Mouse (Mus musculus) limb, embryonic 15.5 days (tissue): ENCODE results near the gene Pitx2. TPM values are rescaled to one million over a fixed set of nuclear protein-coding genes. Genes with fewer than 3 reads are reported as not detected.

ENCODE experiments used
- ATAC-seq: fragments of 200-750 bp; cut with Nextera tagmentation; 2 replicates; pipeline ENCODE4 v1.8.0; 2017; ENCODE audit warnings: low read depth, moderate TSS enrichment; ENCODE audit not compliant: insufficient number of reproducible peaks, low FRiP score, low TSS enrichment
- H3K27ac ChIP-seq: fragments of 300-500 bp; sonication (generic); 2 replicates; pipeline ENCODE4 v1.5.1; 2015; ENCODE audit warnings: moderate library complexity, mild to moderate bottlenecking, inconsistent platforms
- H3K27me3 ChIP-seq: fragments of 300-500 bp; sonication (generic); 2 replicates; pipeline ENCODE4 v1.6.1; 2015; ENCODE audit warnings: inconsistent platforms
- H3K36me3 ChIP-seq: fragments of 300-500 bp; sonication (generic); 2 replicates; pipeline ENCODE4 v1.6.1; 2015; ENCODE audit warnings: inconsistent platforms
- H3K4me1 ChIP-seq: fragments of 300-500 bp; sonication (generic); 2 replicates; pipeline ENCODE4 v1.6.1; 2015; ENCODE audit warnings: inconsistent platforms
- H3K4me2 ChIP-seq: fragments of 300-500 bp; sonication (generic); 2 replicates; pipeline ENCODE4 v1.6.1; 2015; ENCODE audit warnings: mild to moderate bottlenecking, inconsistent platforms
- H3K4me3 ChIP-seq: fragments of 300-500 bp; sonication (generic); 2 replicates; pipeline ENCODE4 v1.5.1; 2015; ENCODE audit warnings: mild to moderate bottlenecking, inconsistent platforms
- H3K9ac ChIP-seq: fragments of 300-500 bp; sonication (generic); 2 replicates; pipeline ENCODE4 v1.6.1; 2015; ENCODE audit warnings: inconsistent platforms
- H3K9me3 ChIP-seq: fragments of 300-500 bp; sonication (generic); 2 replicates; pipeline ENCODE4 v1.6.1; 2016; ENCODE audit warnings: inconsistent platforms
- WGBS: fragments of 180-500 bp; shearing (Covaris S2); methylation state at CpG from one replicate; pipeline ENCODE4 v1.1.7; 2015; 5-methylcytosine and 5-hydroxymethylcytosine counted together
- polyA plus RNA-seq: library from polyadenylated mRNA; unstranded; fragments of >200 nt; fragmentation: Nextera tagmentation; extraction: Ambion mirVana; gene quantifications from 2 replicates; pipeline ENCODE4 v1.2.1, GENCODE M21; 2015

Pitx2 gene
- 9.1 and 19.7 TPM in 2 replicates for polyA plus RNA-seq

DNA sequence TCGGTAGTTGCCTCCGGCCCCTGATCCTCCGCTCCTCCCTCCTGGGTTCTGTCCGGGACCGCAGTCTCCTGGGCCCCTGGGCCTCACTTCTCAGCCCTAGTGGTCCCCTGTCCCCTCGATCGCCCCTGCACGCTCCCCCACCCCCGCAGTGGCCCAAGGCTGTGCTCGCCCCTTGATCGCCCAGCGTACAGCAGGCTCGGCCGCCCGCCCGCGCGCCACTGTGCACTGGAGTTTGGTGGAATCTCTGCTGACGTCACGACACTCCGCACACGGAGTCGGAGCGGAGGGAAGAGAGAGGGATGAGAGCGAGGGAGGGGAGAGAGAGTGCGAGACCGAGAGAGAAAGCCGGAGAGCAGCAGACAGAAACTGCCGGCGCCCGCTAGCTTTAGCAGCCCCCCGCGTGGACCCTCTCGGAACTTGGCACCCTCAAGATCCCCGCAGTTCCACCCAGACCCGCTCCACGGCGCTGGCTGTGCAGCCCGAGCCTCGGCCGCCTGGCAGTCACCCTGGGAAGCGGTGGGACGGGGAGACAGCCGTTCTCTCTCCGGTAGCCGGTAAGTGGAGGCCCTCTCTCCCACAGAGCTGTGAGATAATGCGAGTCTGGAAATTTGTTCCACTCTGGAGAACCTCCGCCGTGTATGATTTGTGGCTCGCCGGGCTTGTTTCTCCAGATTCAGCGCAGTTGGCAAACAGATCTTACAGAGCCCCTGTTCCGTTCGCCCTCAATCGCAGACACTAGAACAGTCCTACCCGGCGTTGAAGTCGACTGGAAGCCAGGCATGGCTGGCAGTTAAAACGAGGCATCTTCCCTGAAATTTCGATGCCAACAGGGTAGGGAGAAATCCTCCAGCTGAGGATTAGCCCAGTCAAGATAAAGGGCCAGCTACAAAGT is at the start of gene Pitx2:
Gene Pitx2 (plus strand): TSS at position 270 of the 892 bp plus-strand sequence.
- peaks cover 39% of the 10 kb centered on the region for H3K4me1 ChIP-seq
- H3K27ac ChIP-seq = no peak within 1 kb of the TSS
- under 1% methylated on average over 60 of the region's 60 CpGs for WGBS
- no peaks in the 10 kb centered on the region for H3K36me3 ChIP-seq
- 0 out of 2 replicates have a peak within 1 kb of the TSS, but pooled peaks have one; percentile 8 for H3K9ac ChIP-seq
- H3K4me2 ChIP-seq = peak within 1 kb of the TSS; percentile 59
- H3K27me3 ChIP-seq = peaks cover 90% of the 10 kb centered on the region
- H3K9me3 ChIP-seq = no peaks in the 10 kb centered on the region
- ATAC-seq = peak; percentile 76
- H3K4me3 ChIP-seq = peak within 1 kb of the TSS; percentile 40

DNA sequence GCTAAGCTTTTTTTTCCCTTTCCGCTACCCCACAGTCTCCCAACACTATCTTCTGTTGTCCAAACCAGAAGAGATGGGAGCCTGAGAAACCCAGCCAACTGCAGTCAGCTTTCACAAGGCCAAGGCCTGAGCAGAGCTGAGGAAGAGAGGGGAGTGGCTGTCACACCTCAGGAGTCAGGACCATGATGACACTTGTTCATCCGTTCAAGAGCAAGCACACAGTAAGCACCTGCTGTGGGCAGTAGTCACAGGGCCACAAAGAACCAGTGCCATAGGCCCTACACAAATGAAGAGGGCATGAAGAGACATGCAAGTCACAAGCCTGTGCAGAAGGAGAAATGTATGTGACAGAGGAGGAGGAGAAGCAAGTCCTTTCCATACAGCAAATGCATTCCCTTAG is 49.7 kb upstream of the Pitx2 start:
- no peak for ATAC-seq
- Histone ChIP-seq H3K9me3 (no peaks in the 10 kb centered on the region), H3K4me3 (no peak overlapping the region), H3K27me3 (no peaks in the 10 kb centered on the region), H3K27ac (no peak overlapping the region), H3K9ac (no peak overlapping the region), H3K4me1 (no peaks in the 10 kb centered on the region), H3K4me2 (no peak overlapping the region), H3K36me3 (no peaks in the 10 kb centered on the region)
- 86% methylated on average over 2 of the region's 2 CpGs for WGBS

DNA sequence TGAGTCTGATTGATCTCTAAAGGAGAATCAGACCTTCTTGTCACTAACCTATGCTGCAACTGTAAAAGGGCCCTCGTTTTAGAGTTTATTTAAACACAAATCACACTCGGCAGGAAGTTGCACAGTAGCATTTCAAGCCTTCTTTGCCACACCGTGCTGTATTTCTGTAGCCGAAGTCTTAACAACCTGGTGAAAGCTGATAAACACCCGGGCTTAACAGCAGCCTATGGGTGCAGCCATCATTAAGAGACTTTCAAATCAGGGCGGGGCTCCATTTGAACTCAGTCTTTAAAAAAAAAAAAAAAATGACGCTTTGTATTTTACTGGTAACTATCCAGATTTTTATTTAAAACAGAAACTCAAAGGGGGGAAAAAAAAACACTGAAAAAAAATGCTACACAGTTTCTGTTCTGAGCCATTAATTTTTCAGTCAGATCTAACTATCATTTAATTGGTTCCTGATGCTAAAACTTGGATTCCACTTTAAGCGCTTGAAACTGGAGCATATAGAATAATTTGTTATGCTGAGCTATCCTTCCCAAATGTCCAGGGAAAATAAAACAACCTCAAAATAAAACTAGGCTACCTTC is 48.5 kb upstream of the Pitx2 start:
- H3K4me3 ChIP-seq = no peak overlapping the region
- no peak overlapping the region for H3K27ac ChIP-seq
- WGBS = 18% methylated on average over 8 of the region's 8 CpGs
- no peak overlapping the region for H3K9ac ChIP-seq
- no peak overlapping the region for H3K4me2 ChIP-seq
- no peak for ATAC-seq
- no peaks in the 10 kb centered on the region for H3K9me3 ChIP-seq
- no peaks in the 10 kb centered on the region for H3K36me3 ChIP-seq
- no peaks in the 10 kb centered on the region for H3K27me3 ChIP-seq
- no peaks in the 10 kb centered on the region for H3K4me1 ChIP-seq

DNA sequence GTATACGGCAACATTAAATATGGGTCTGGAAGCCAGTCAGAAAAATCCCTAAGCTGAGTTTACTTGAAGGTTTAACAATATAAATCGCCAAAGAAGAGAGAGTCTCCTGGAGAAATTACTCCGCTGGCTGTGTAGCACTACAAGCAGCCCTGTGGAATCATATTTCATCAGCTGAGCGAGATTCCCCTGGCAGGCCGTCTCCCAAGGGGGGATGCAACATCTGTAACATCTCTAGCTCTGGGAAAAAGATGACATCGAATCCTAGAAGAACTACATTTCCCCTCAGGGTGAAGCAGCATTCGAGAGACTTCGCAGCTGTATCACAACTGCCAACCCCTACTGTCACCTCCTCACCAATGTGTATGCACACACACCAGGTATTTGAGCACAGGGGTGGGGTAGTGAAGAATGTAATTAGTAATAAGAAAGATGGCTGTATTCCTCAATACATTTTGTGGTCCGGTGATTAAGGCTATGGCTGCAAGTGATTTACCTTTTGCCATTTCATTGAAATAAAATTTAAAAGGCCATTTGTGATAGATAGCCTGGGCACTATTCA is 40.8 kb upstream of the Pitx2 start:
- Histone ChIP-seq H3K27ac (no peak overlapping the region), H3K4me1 (no peaks in the 10 kb centered on the region), H3K4me3 (no peak overlapping the region), H3K9ac (no peak overlapping the region), H3K4me2 (no peak overlapping the region), H3K9me3 (no peaks in the 10 kb centered on the region), H3K27me3 (no peaks in the 10 kb centered on the region), H3K36me3 (no peaks in the 10 kb centered on the region)
- 25% methylated on average over 9 of the region's 9 CpGs for WGBS
- ATAC-seq = no peak

DNA sequence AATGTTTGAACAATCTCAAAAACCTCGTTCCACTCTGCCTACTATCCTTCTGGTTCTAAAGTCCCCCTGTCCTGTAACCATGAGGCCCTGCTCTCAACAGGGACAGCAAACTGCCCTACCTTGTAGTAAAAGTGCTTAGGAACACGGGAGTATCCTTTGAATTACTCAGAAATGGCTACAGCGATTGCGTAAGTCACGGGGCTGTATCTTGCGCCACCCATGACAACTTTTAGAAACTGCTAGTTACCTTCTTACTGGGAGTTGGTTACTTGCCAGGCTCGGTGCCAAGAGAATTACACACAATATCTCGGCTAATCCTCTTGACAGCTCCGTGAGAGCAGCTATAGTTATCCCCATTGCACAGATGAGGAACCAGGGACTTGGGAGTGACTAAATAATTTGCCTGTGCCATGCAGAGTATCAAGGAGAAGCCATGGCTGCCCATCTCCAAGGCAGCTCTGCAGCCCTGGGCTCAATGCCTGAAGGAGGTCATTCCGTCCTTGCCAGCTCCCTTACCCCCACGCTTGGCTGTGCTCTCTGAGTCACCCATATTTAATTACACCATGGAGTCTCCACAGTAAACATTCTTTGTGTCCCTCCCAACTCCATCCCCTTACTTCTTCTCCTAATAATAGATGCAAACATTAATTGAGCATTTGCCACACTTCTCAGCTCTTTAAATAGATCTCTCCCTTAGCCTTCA is 38.2 kb upstream of the Pitx2 start:
- Histone ChIP-seq H3K9ac (no peak overlapping the region), H3K27ac (no peak overlapping the region), H3K4me1 (no peaks in the 10 kb centered on the region), H3K4me2 (no peak overlapping the region), H3K36me3 (no peaks in the 10 kb centered on the region), H3K9me3 (no peaks in the 10 kb centered on the region), H3K4me3 (no peak overlapping the region), H3K27me3 (0 out of 2 replicates have a peak, but pooled peaks cover 2% of the 10 kb centered on the region)
- 78% methylated on average over 11 of the region's 11 CpGs for WGBS
- ATAC-seq = no peak

DNA sequence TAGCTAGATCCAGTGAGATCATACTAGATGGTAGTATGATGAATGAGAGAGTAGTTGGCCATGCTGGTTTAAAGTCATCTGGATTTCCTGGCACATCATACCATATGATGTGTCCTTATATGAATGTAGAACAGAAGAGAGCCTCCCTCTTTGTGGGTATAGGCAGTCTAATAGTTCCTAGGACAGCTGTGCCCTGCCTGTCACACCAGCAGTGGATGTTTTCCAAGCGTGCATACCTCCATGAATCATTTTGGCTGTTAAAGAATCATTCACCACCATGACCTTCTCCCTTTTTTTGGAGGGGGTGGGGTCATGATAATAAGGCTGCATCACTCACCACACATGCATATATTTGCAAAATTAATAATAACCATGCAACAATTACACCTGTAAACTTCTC is 35.4 kb upstream of the Pitx2 start:
- H3K4me2 ChIP-seq = no peak overlapping the region
- ATAC-seq = no peak
- no peaks in the 10 kb centered on the region for H3K9me3 ChIP-seq
- H3K9ac ChIP-seq = no peak overlapping the region
- H3K27ac ChIP-seq = no peak overlapping the region
- H3K4me1 ChIP-seq = no peaks in the 10 kb centered on the region; the same call in 1 of the 2 replicates
- no peak overlapping the region for H3K4me3 ChIP-seq
- 0 out of 2 replicates have a peak, but pooled peaks cover 2% of the 10 kb centered on the region for H3K27me3 ChIP-seq
- no peaks in the 10 kb centered on the region for H3K36me3 ChIP-seq
- WGBS = 69% methylated on average over 1 of the region's 1 CpGs

DNA sequence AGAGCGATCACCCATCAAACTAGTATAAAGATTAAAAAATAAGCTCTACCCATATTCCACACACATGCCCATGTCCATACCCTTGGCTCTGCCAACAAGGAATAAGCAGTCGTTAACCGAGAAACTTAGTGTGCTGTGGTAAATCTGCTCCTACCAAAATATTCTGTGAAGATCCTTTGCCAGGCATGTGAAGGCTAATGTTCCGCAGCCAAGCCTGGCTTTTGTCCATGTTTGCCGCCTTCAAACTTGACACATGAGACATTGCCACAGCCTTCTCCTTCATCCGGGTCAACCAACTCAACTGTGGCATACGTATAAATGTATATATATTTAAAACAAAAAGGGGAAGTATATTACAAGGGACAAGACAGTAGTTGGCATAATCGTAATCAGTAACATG is 34.0 kb upstream of the Pitx2 start:
- Histone ChIP-seq H3K4me3 (no peak overlapping the region), H3K4me1 (no peaks in the 10 kb centered on the region; the same call in 1 of the 2 replicates), H3K9ac (no peak overlapping the region), H3K27me3 (0 out of 2 replicates have a peak, but pooled peaks cover 2% of the 10 kb centered on the region), H3K36me3 (no peaks in the 10 kb centered on the region), H3K9me3 (no peaks in the 10 kb centered on the region), H3K4me2 (no peak overlapping the region), H3K27ac (no peak overlapping the region)
- ATAC-seq = no peak
- 70% methylated on average over 8 of the region's 8 CpGs for WGBS

DNA sequence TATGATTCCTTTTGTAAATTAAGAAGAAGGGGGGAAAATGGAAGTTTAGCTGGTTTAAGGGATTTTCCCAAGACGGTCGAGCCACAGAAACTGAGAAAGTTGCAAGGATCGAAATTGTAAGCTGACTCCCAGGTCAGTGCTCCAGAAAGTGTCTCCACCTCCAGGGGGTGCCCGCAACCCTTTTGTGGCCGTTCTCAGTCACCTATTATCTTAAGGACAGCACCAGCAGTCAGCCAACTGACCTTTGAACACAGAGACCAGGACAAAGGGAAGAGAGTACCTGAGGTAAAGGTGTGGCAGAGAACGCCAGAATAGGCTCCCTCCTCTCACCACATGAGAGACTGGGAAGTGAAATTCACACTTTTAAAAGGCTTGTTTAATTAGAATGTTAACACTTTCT is 33.0 kb upstream of the Pitx2 start:
- Histone ChIP-seq H3K9ac (no peak overlapping the region), H3K4me1 (no peaks in the 10 kb centered on the region; the same call in 1 of the 2 replicates), H3K4me3 (no peak overlapping the region), H3K36me3 (no peaks in the 10 kb centered on the region), H3K9me3 (no peaks in the 10 kb centered on the region), H3K27me3 (0 out of 2 replicates have a peak, but pooled peaks cover 2% of the 10 kb centered on the region), H3K4me2 (no peak overlapping the region), H3K27ac (no peak overlapping the region)
- ATAC-seq = no peak
- WGBS = 8% methylated on average over 6 of the region's 6 CpGs

DNA sequence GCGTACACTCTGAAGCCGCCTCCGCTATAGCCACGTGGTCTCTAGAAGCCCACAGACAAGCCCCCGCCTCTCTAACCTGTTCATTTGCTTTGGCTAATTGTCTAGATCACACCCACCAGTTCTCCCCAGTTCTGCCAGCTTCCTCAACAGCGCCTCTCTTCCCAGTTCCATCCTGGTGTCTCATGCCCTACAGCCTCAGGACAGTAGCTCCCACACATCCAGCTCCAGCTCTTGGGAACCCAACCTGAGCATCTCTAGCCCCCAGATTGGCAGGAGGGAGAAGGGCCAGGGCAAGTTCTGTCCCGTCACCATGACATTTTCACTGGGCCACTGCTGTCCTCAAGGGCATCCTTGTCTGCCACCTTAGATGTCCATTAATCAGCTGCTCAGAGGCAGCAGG is 29.3 kb upstream of the Pitx2 start:
- H3K9me3 ChIP-seq = no peaks in the 10 kb centered on the region
- ATAC-seq = no peak
- no peaks in the 10 kb centered on the region; the same call in 1 of the 2 replicates for H3K4me1 ChIP-seq
- no peaks in the 10 kb centered on the region for H3K36me3 ChIP-seq
- H3K4me2 ChIP-seq = no peak overlapping the region
- no peak overlapping the region for H3K27ac ChIP-seq
- no peaks in the 10 kb centered on the region for H3K27me3 ChIP-seq
- no peak overlapping the region for H3K4me3 ChIP-seq
- 80% methylated on average over 7 of the region's 7 CpGs for WGBS
- no peak overlapping the region for H3K9ac ChIP-seq

DNA sequence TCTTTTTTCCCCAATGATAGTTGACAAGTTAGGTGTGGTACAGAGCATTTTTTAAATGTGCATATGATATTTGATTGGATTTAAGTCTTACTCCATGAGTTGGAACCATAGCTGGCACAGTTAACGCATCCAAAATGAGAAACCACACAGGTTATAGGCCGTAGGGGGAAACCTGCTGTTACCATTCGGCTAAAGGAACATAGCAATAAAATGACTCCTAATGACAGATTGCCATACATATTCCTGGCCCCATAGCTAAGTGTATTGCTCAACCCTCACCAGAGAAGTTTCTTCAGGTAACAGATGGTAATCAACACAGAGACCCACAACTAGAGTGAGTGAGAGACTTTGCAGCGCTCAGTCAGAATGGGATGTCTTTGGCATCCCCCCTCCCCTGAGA is 27.9 kb upstream of the Pitx2 start:
- no peak overlapping the region for H3K9ac ChIP-seq
- no peaks in the 10 kb centered on the region for H3K27me3 ChIP-seq
- WGBS = 90% methylated on average over 4 of the region's 4 CpGs
- no peaks in the 10 kb centered on the region for H3K9me3 ChIP-seq
- H3K27ac ChIP-seq = no peak overlapping the region
- H3K4me3 ChIP-seq = no peak overlapping the region
- H3K36me3 ChIP-seq = no peaks in the 10 kb centered on the region
- H3K4me2 ChIP-seq = no peak overlapping the region
- ATAC-seq = no peak
- no peaks in the 10 kb centered on the region for H3K4me1 ChIP-seq

DNA sequence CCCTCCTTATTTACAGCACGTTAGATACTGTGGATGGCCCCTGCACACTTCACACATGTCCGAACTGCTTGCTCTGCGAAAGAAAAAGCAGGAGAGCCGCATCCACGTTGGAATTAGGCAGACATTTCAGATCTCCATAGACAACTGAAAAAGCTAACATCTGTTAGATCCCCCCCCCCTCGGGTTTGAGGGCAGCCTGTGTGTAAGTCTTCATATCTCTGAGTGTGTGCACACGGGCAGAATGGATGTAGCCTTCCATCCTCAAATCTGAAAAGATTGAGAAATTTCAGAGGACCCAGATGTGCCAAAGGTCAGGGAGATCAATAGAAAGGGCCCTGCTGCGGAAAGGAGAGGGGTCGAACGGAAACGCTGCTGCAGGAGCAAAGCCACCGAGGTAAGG is 5.2 kb upstream of the Pitx2 start:
- H3K4me3 ChIP-seq = no peak overlapping the region
- 13% methylated on average over 12 of the region's 12 CpGs for WGBS
- H3K27me3 ChIP-seq = peaks cover 78% of the 10 kb centered on the region
- peaks cover 7% of the 10 kb centered on the region for H3K4me1 ChIP-seq
- no peaks in the 10 kb centered on the region for H3K9me3 ChIP-seq
- no peak overlapping the region for H3K4me2 ChIP-seq
- H3K27ac ChIP-seq = no peak overlapping the region
- ATAC-seq = no peak
- H3K36me3 ChIP-seq = no peaks in the 10 kb centered on the region
- H3K9ac ChIP-seq = no peak overlapping the region
